Mouse (Mus musculus) limb, embryonic 14.5 days (tissue): ENCODE measurements around the gene Col28a1. TPM values are rescaled to one million over a fixed set of nuclear protein-coding genes. Genes with fewer than 3 reads are reported as not detected.

Experiments
- ATAC-seq: fragments of 200-750 bp; cut with Nextera tagmentation; 2 replicates; pipeline ENCODE4 v1.8.0; 2017; ENCODE audit warnings: low read depth, moderate number of reproducible peaks, moderate TSS enrichment; ENCODE audit not compliant: low FRiP score
- DNase-seq: peaks from one replicate; pipeline ENCODE4 v3.0.0-alpha.2; 2015; ENCODE audit warnings: low spot score
- H3K27ac ChIP-seq: fragments of 300-500 bp; sonication (generic); replicated peaks from 2 replicates; pipeline ENCODE4 v1.5.1; 2014; ENCODE audit warnings: low read depth, mild to moderate bottlenecking, low read length, moderate library complexity, mixed read lengths
- H3K27me3 ChIP-seq: fragments of 300-500 bp; sonication (generic); 2 replicates; pipeline ENCODE4 v1.6.1; 2014; ENCODE audit warnings: low read length, mixed read lengths; ENCODE audit not compliant: control insufficient read depth, insufficient read depth
- H3K36me3 ChIP-seq: fragments of 300-500 bp; sonication (generic); 2 replicates; pipeline ENCODE4 v1.6.1; 2014; ENCODE audit warnings: mild to moderate bottlenecking, low read length, moderate library complexity, mixed read lengths; ENCODE audit not compliant: control insufficient read depth, insufficient read depth
- H3K4me1 ChIP-seq: fragments of 300-500 bp; sonication (generic); 2 replicates; pipeline ENCODE4 v1.6.1; 2014; ENCODE audit warnings: antibody characterized with exemption, low read length, mixed read lengths; ENCODE audit not compliant: control insufficient read depth, insufficient read depth
- H3K4me2 ChIP-seq: fragments of 300-500 bp; sonication (generic); replicated peaks from 2 replicates; pipeline ENCODE4 v1.6.1; 2014; ENCODE audit warnings: low read depth, mild to moderate bottlenecking, low read length, moderate library complexity; ENCODE audit not compliant: severe bottlenecking
- H3K4me3 ChIP-seq: fragments of 300-500 bp; sonication (generic); replicated peaks from 2 replicates; pipeline ENCODE4 v1.5.1; 2014; ENCODE audit warnings: low read length
- H3K9ac ChIP-seq: fragments of 300-500 bp; sonication (generic); 2 replicates; pipeline ENCODE4 v1.6.1; 2014; ENCODE audit warnings: mild to moderate bottlenecking, low read depth, low read length, moderate library complexity; ENCODE audit not compliant: severe bottlenecking
- H3K9me3 ChIP-seq: fragments of 300-500 bp; sonication (generic); 2 replicates; pipeline ENCODE4 v1.6.1; 2016; ENCODE audit warnings: low read length; ENCODE audit not compliant: control insufficient read depth
- POLR2A ChIP-seq: fragments of 200-500 bp; IDR thresholded peaks from 2 replicates; pipeline ENCODE4 v1.8.0; 2012; ENCODE audit warnings: inconsistent platforms, mild to moderate bottlenecking, moderate library complexity, borderline replicate concordance; ENCODE audit not compliant: insufficient read depth, insufficient read length; ENCODE audit errors: extremely low read depth
- WGBS: fragments of 180-500 bp; shearing (Covaris S2); extraction: QIAGEN DNeasy Blood & Tissue Kit; methylation state at CpG from one replicate; pipeline ENCODE4 v1.1.7; 2014; 5-methylcytosine and 5-hydroxymethylcytosine counted together
- polyA plus RNA-seq, 2 experiments: library from polyadenylated mRNA; depleted of rRNA in 1 of 2; stranded (reverse) in 1 of 2; unstranded in 1 of 2; fragments of >200 nt; fragmentation: Nextera tagmentation in 1 of 2; extraction: Ambion mirVana in 1 of 2; gene quantifications; 2 replicates each; pipeline versions ENCODE4 v1.2.1 to v1.2.3; 2012 to 2014

The Col28a1 gene
- polyA plus RNA-seq (2012; rRNA removed) = 0.49 and 0.50 TPM in 2 replicates
- 0.28 and 0.30 TPM in 2 replicates for polyA plus RNA-seq (2014; fragmentation: Nextera tagmentation; extraction: Ambion mirVana)

DNA sequence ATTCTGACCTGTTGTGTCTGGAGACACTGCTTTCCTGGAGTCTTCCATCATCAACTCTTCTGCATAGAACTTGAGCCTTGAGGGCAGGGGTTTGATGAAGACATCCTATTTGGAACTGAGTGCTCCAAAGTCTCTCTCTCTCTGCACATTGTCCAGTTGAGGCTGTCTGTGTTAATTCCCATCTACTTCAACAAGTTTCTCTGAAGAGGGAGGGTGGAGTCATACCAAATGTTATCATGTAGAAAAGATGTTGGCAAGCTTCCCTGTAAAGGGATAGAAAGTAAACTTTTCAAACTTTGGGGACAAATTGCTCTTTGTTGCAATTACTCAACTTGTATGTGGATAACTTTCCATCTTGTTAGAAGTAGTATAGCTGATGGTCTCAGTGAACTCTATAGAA is at the start of gene Col28a1:
Col28a1 (minus strand) TSS at position 101 of the 400 bp plus-strand sequence.
- H3K27me3 ChIP-seq = no peaks in the 10 kb centered on the region
- no peaks in the 10 kb centered on the region for H3K9me3 ChIP-seq
- no peak within 1 kb of the TSS for H3K4me3 ChIP-seq
- H3K36me3 ChIP-seq = no peaks in the 10 kb centered on the region
- no peaks in the 10 kb centered on the region for H3K4me1 ChIP-seq
- DNase-seq = no peak
- no peak within 1 kb of the TSS for H3K4me2 ChIP-seq
- TF ChIP-seq POLR2A = no peak
- H3K27ac ChIP-seq = no peak within 1 kb of the TSS
- ATAC-seq = no peak
- H3K9ac ChIP-seq = no peak within 1 kb of the TSS

DNA sequence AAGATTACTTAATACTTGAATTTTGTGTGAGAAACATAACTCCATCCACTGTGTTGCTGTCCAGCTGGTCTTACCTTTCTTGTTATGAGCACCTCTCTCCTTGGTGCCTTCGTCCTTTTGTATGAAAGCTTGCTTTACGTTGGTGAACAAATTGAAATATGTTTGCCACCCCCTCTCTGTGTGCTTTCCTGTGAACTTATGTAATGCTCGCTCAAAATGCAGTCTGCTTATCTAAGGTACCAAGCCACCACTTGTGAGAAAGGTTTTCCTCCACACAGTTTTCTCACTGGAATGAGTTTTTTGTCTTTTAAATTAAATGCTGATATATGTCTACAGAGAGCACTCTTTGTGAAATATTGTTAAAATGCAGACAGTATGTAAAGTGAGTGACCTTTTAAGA is 36.2 kb upstream of the Col28a1 start:
- Histone ChIP-seq H3K4me2 (no peak overlapping the region), H3K4me3 (no peak overlapping the region), H3K9ac (no peak overlapping the region), H3K27me3 (no peaks in the 10 kb centered on the region), H3K4me1 (no peaks in the 10 kb centered on the region), H3K27ac (no peak overlapping the region), H3K36me3 (peaks cover 55% of the 10 kb centered on the region), H3K9me3 (no peaks in the 10 kb centered on the region)
- WGBS = 93% methylated on average over 3 of the region's 3 CpGs
- no peak for TF ChIP-seq POLR2A
- ATAC-seq = no peak
- no peak for DNase-seq

DNA sequence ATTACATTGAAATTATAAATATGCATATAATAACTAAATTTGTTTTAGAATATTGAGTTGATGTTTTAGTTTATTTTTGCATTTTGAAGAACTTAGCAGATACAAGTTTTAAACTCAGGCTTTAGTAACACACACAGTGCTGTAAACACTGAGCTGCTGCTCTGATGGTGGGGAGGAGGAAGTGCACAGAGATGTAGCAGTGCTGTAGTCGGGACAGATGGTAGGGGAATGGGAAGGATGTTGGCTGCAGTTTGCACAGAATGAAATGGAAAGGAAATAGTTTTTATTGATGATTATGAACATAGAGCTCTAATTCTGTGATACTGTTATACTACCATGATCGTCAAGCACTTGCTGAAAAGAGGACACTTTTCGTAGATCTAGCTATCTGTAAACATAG is 34.6 kb upstream of the Col28a1 start:
- no peak for ATAC-seq
- 81% methylated on average over 3 of the region's 3 CpGs for WGBS
- Histone ChIP-seq H3K4me2 (no peak overlapping the region), H3K4me1 (no peaks in the 10 kb centered on the region), H3K4me3 (no peak overlapping the region), H3K9ac (no peak overlapping the region), H3K27me3 (no peaks in the 10 kb centered on the region), H3K9me3 (no peaks in the 10 kb centered on the region), H3K27ac (no peak overlapping the region), H3K36me3 (peaks cover 45% of the 10 kb centered on the region)
- no peak for DNase-seq
- TF ChIP-seq POLR2A = no peak

DNA sequence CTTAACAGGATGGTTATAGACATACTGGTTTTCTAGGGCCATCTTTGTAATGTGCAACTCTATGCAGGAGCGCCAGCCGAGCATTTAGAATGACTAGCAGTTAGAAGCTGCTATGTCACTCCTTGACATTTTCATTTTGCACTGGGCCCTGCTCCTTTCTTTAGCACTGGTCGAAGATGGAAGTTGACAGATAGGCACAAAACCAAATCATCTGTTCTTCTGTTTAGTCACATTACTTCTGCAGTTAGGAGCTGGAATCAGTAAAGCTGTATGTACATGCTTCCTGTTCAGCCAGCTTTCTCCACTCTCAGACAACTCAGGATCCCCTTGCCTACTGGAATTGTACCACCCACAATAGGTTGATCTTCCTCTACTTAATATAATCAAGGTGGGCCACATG is 18.2 kb upstream of the Col28a1 start:
- TF ChIP-seq POLR2A = no peak
- H3K4me1 ChIP-seq = peaks cover 8% of the 10 kb centered on the region
- ATAC-seq (no peak), DNase-seq (no peak)
- WGBS = 90% methylated on average over 3 of the region's 3 CpGs
- peak overlapping the region; percentile 54; the same call in 1 of the 2 replicates for H3K4me2 ChIP-seq
- H3K4me3 ChIP-seq = no peak overlapping the region
- H3K9me3 ChIP-seq = no peaks in the 10 kb centered on the region
- H3K36me3 ChIP-seq = peaks cover 14% of the 10 kb centered on the region
- H3K27ac ChIP-seq = no peak overlapping the region
- no peaks in the 10 kb centered on the region for H3K27me3 ChIP-seq
- H3K9ac ChIP-seq = no peak overlapping the region

DNA sequence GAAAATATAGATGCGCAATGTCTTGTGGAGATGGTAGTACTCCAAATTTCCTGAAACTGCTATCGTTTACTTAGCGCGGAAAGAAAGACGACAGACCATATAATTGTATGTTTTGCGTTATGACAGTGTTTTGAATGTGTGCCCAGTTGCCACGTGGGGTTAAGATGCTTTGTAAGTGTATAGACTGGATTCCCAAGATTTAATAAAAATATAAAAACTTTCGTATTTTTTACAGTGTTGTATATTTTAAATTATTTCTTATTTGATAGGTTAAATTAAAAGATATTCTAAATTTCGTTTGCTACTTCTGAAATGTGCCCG is 17.4 kb upstream of the Col28a1 start:
- Histone ChIP-seq H3K9me3 (no peaks in the 10 kb centered on the region), H3K27ac (peak overlapping the region; percentile 92), H3K4me2 (peak overlapping the region; percentile 54), H3K36me3 (peaks cover 6% of the 10 kb centered on the region), H3K4me1 (peaks cover 8% of the 10 kb centered on the region), H3K4me3 (peak overlapping the region; percentile 91), H3K27me3 (no peaks in the 10 kb centered on the region), H3K9ac (peak overlapping the region; percentile 94)
- TF ChIP-seq POLR2A = no peak
- WGBS = 13% methylated on average over 10 of the region's 10 CpGs
- DNase-seq (peak; percentile 46), ATAC-seq (peak; percentile 14; the same call in 1 of the 2 replicates)
